Mouse (Mus musculus) E14TG2a.4 (cell line): ENCODE data around the gene Gm20388.

Experiments used
- H3K27me3 ChIP-seq: 2 replicates; pipeline ENCODE4 v1.6.1; 2014; ENCODE audit warnings: low read length, control low read depth; ENCODE audit not compliant: insufficient read depth
- H3K36me3 ChIP-seq: 2 replicates; pipeline ENCODE4 v1.6.1; 2014; ENCODE audit warnings: low read length, control low read depth; ENCODE audit not compliant: insufficient read depth
- H3K4me1 ChIP-seq: replicated peaks from 2 replicates; pipeline ENCODE4 v1.6.1; 2014; ENCODE audit warnings: low read depth, low read length, control low read depth
- H3K4me3 ChIP-seq: replicated peaks from 2 replicates; pipeline ENCODE4 v1.5.1; 2014; ENCODE audit warnings: mild to moderate bottlenecking, low read length
- H3K9me3 ChIP-seq: 2 replicates; pipeline ENCODE4 v1.6.1; 2014; ENCODE audit warnings: low read length, control low read depth
- CTCF ChIP-seq: conservative IDR thresholded peaks from 2 replicates; pipeline ENCODE4 v1.5.1; 2014; ENCODE audit warnings: low read length
- NANOG ChIP-seq: IDR thresholded peaks from 2 replicates; pipeline ENCODE4 v1.6.1; 2014; ENCODE audit warnings: borderline replicate concordance, low read length, mixed read lengths
- POU5F1 ChIP-seq: IDR thresholded peaks from 2 replicates; pipeline ENCODE4 v1.6.1; 2014; ENCODE audit warnings: low read length, borderline replicate concordance

The Gm20388 gene

GRCm38 (mm10) chr8:123342253-123342652 is 3431.6 kb downstream of the Gm20388 start:
- no peaks in the 10 kb centered on the region for H3K9me3 ChIP-seq
- peak overlapping the region; percentile 72 for H3K4me3 ChIP-seq
- TF ChIP-seq CTCF (no peak), POU5F1 (no peak), NANOG (no peak)
- H3K4me1 ChIP-seq: peaks cover 74% of the 10 kb centered on the region
- no peaks in the 10 kb centered on the region for H3K27me3 ChIP-seq
- H3K36me3 ChIP-seq: peaks cover 13% of the 10 kb centered on the region

DNA sequence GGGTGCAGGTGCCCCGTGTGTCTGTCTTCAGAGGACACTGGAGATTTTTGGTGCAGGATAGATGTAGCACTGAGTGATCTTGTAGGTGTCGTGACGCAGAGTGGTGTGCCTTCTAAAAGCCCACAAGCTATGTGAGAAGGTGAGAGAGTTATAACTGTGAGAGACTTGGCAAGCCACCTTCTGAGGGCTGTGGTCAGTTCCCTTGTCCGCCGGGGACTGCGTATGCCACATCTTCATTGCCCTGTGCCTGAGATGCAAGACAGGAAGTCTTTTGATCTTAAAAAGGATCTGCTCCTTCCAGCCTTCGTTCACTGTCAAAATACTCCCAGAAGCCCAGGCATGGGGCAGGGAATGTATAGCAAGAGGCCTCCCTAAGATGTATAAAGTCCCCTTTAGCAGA is 3432.3 kb downstream of the Gm20388 start:
- Histone ChIP-seq H3K27me3 (no peaks in the 10 kb centered on the region), H3K36me3 (peaks cover 17% of the 10 kb centered on the region), H3K4me3 (no peak overlapping the region), H3K4me1 (peaks cover 68% of the 10 kb centered on the region), H3K9me3 (no peaks in the 10 kb centered on the region)
- TF ChIP-seq NANOG (no peak), POU5F1 (no peak), CTCF (no peak)

DNA sequence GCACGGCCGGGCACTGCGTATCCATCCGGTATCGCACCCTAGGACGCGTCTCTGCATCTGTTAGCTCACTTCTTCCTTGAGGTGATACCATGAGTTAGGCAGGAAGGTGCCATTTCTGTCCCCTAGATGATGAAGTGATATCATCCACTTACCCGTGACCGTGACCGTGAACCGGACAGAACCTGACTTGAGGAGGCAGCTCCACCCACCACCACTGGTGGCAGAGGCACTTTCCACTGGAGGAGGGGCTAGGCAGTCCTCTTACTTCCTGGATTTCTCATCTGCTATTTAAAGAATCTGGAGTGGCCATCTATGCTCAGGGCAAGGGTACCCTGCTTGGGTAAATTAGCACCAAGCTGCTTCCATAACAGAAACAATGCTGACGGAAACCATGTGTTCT is 3432.8 kb downstream of the Gm20388 start:
- Histone ChIP-seq H3K36me3 (peaks cover 22% of the 10 kb centered on the region), H3K4me3 (no peak overlapping the region), H3K27me3 (no peaks in the 10 kb centered on the region), H3K9me3 (no peaks in the 10 kb centered on the region), H3K4me1 (peaks cover 62% of the 10 kb centered on the region)
- TF ChIP-seq CTCF (no peak), NANOG (no peak), POU5F1 (no peak)

- no peak for TF ChIP-seq NANOG
- TF ChIP-seq CTCF: no peak
- TF ChIP-seq POU5F1: no peak
- Histone ChIP-seq H3K36me3 (peaks cover 32% of the 10 kb centered on the region), H3K9me3 (no peaks in the 10 kb centered on the region), H3K4me1 (peaks cover 50% of the 10 kb centered on the region), H3K27me3 (no peaks in the 10 kb centered on the region), H3K4me3 (no peak overlapping the region)
These were observed 3434.5 kb downstream of the Gm20388 start for GRCm38 (mm10) chr8:123345135-123345534.

DNA sequence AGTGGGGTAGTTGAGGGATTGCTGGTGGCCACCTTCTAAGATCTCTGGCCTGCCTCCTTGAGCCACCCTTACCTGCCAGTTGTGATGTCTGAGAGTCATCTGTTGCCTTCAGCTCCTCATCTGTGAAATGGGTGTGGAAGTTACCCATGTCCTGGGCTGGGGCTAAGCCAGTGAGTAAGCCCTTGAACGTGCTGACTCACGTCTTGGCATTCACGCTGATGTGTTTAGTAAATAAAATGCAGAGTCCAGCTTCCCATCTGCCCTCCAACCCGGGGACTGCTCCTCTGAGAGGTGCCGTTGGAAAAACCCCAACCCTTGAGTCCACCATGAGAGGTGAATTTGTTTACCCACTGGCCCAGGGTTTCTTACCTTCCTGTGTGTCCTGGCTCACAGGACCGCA is 3435.2 kb downstream of the Gm20388 start:
- Histone ChIP-seq H3K27me3 (no peaks in the 10 kb centered on the region), H3K36me3 (peaks cover 39% of the 10 kb centered on the region), H3K4me1 (peaks cover 47% of the 10 kb centered on the region), H3K4me3 (no peak overlapping the region), H3K9me3 (no peaks in the 10 kb centered on the region)
- no peak for TF ChIP-seq NANOG
- TF ChIP-seq CTCF: no peak
- no peak for TF ChIP-seq POU5F1

DNA sequence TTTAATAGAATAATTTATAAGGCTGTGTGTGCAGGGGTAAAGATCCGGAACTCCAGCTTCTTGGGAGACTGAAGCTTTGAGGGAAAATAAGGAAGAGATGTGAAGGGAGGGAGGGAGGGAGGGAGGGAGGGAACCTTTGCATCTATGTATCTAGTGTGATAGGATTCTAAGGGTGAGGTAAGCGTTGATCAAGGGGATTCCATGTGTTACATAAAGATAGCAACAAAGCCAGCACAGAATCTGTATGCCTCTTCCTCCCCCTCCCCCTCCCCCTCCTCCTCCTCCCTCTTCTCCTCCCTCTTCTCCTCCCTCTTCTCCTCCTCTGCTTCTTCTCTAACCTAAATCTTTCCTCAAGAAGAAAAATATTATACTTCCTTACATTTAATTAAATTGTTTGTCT is 3436.7 kb downstream of the Gm20388 start:
- Histone ChIP-seq H3K4me3 (no peak overlapping the region), H3K36me3 (peaks cover 43% of the 10 kb centered on the region), H3K27me3 (no peaks in the 10 kb centered on the region), H3K4me1 (peaks cover 38% of the 10 kb centered on the region), H3K9me3 (no peaks in the 10 kb centered on the region)
- TF ChIP-seq NANOG: no peak
- no peak for TF ChIP-seq CTCF
- no peak for TF ChIP-seq POU5F1

DNA sequence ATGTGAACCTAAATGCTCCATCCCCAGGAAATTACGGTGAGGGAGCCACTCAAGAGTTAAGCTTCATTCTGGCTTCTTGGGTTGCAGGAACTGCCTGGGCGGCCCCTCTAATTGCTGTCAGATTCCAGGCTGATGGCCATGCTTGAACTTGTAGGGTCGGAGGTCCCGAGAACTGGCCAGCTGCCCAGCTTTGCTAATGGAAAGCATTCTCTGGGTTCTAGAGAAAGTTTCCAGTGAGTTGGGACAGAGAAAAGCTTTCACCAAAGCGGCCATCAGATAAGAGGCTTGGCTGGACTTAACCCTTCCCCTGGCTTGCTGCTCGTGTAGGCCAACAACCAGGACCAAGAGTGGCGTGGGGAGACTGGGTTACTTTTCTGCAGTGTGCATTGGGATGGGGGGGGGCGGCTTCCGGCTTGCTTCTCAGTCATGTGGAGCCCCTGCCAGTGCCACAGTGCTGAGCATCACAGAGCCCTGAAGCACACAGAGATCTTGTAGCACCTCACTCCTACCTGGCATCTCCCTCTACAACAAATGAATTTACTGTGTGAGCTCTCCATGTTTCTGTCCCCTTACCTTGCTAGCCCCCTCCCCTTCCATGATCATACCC is 3437.7 kb downstream of the Gm20388 start:
- H3K9me3 ChIP-seq: no peaks in the 10 kb centered on the region
- TF ChIP-seq CTCF (no peak), NANOG (no peak), POU5F1 (no peak)
- peaks cover 2% of the 10 kb centered on the region; the same call in 1 of the 2 replicates for H3K27me3 ChIP-seq
- H3K4me3 ChIP-seq: no peak overlapping the region
- peaks cover 43% of the 10 kb centered on the region for H3K36me3 ChIP-seq
- peaks cover 36% of the 10 kb centered on the region for H3K4me1 ChIP-seq

DNA sequence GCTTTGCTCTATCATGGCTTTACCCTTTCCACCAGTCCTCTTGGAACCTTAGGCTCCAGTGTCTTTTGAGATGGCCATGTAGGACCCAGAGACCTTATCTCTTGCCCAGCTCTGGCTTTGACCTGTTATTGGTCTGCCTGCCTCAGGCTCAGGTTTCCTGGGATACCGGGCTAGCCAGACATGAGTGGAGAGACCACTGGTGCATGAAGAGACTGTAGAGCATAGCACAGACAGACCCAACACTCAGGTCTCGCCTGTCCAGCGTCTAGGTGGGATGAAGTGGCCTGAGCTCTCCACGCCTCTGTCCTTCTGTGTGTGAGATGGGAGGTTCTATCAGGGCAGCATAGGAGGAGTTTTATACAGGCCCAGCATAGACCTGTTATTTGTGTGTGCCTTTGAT is 3438.4 kb downstream of the Gm20388 start:
- peaks cover 9% of the 10 kb centered on the region for H3K27me3 ChIP-seq
- peaks cover 43% of the 10 kb centered on the region for H3K36me3 ChIP-seq
- no peak overlapping the region for H3K4me3 ChIP-seq
- H3K9me3 ChIP-seq: no peaks in the 10 kb centered on the region
- peaks cover 36% of the 10 kb centered on the region for H3K4me1 ChIP-seq
- TF ChIP-seq CTCF: no peak
- no peak for TF ChIP-seq NANOG
- TF ChIP-seq POU5F1: no peak

DNA sequence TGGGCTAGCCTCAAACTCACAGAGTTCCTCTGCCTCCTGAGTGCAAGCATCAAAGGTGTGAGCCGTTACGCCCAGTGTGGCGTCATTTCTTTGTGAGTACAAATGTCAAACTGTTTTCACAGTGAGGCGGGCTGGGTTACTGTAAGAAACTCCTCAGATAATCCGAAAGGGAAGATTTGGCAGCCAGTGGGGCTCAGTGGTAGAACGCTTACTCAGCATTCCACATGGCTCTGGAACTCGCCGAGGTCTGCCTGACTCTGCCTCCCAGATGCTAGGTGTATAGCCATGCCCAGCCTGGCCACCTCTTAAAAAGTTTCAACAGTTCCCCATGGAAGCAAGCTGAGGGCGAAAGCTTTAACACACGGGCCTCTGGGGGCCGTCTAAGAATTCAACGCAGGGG is 3441.5 kb downstream of the Gm20388 start:
- peaks cover 35% of the 10 kb centered on the region for H3K4me1 ChIP-seq
- H3K27me3 ChIP-seq: peaks cover 18% of the 10 kb centered on the region
- no peak overlapping the region for H3K4me3 ChIP-seq
- TF ChIP-seq CTCF (no peak), NANOG (no peak), POU5F1 (no peak)
- H3K36me3 ChIP-seq: peaks cover 50% of the 10 kb centered on the region
- H3K9me3 ChIP-seq: no peaks in the 10 kb centered on the region

- Histone ChIP-seq H3K27me3 (peaks cover 18% of the 10 kb centered on the region), H3K9me3 (no peaks in the 10 kb centered on the region)
These were observed 3442.1 kb downstream of the Gm20388 start for GRCm38 (mm10) chr8:123352786-123353185.

More at GRCm38 (mm10) chr8:123352786-123353185, 3442.1 kb downstream of the Gm20388 start:
- Histone ChIP-seq H3K36me3 (peaks cover 54% of the 10 kb centered on the region), H3K4me1 (peaks cover 42% of the 10 kb centered on the region), H3K4me3 (no peak overlapping the region)
- TF ChIP-seq NANOG (no peak), CTCF (peak; percentile 23; the same call in 1 of the 2 replicates), POU5F1 (no peak)
